Mouse (Mus musculus) adrenal gland, postnatal 25 days (tissue): ENCODE measurements around the gene Det1. TPM values are rescaled to one million over a fixed set of nuclear protein-coding genes. Genes with fewer than 3 reads are reported as not detected.

Experiments
- DNase-seq: peaks from one replicate; pipeline ENCODE4 v3.0.0; 2021; ENCODE audit warnings: mixed read lengths
- microRNA-seq, 2 experiments: library from miRNA; unstranded; fragments of <30 nt; microRNA quantifications; one replicate each; pipeline ENCODE4 v1.2.0; 2021
- total RNA-seq: library from RNA; stranded (reverse); gene quantifications from 2 replicates; pipeline ENCODE4 v1.2.3, GENCODE M21; 2021

The Det1 gene
- total RNA-seq, 1 experiment from 2014 or later: 17.1 TPM

- DNase-seq: peak; percentile 89
Observed at GRCm38 (mm10) chr7:78782639-78783581, 64.2 kb downstream of the Det1 start, which contains the start of the genes Mrps11 and Mrpl46. Mrps11 (plus strand) TSS chr7:78783119. Mrpl46 (minus strand) TSS chr7:78783531.

- DNase-seq: no peak
Observed at GRCm38 (mm10) chr7:78778741-78779140, 68.3 kb downstream of the Det1 start.

Small RNA genes lying within 50 kb of the gene (microRNA-seq; reads per million reads assigned to microRNA genes)
- gene Mir7-2: 116 to 140 reads per million in 2 experiments

Other genes starting within 250 kb of the Det1 start
- gene Ntrk3, start 109.3 kb downstream of the Det1 start, total RNA-seq: 17.4 and 24.3 TPM in 2 replicates
- gene Mrps11, start 64.1 kb downstream of the Det1 start, total RNA-seq: 109 and 114 TPM in 2 replicates
- gene Mrpl46, start 63.7 kb downstream of the Det1 start, total RNA-seq: 29.7 and 40.8 TPM in 2 replicates
- gene Aen, start 48.6 kb upstream of the Det1 start, total RNA-seq: 36.2 and 36.4 TPM in 2 replicates
- gene Isg20, start 66.2 kb upstream of the Det1 start, total RNA-seq: 4.9 and 5.4 TPM in 2 replicates
- gene Acan, start 206.2 kb upstream of the Det1 start, total RNA-seq: 1.2 TPM in 2 replicates